In genomic region chr19:37198165-37198880, GRCm38 (mm10) we compare ENCODE assay signal across 15 mouse cellular contexts.
"Had no signal": no experiment of that assay in that cellular context is flagged by ENCODE, and none has a peak within 500 bp of the region (broad histone marks: within the 10 kb centered on the region; RNA-seq: fewer than 3 reads in every experiment).

No protein-coding gene starts in this region.

- H3K4me2 ChIP-seq: limb, embryonic 12.5 days; lung, embryonic 15.5 days; midbrain, embryonic 12.5 days had no signal

- H3K4me1 ChIP-seq: limb, embryonic 12.5 days; lung, embryonic 15.5 days; megakaryocyte, embryonic 14.5 days; midbrain, embryonic 12.5 days had no signal

- H3K4me3 ChIP-seq: limb, embryonic 12.5 days; lung, embryonic 15.5 days; megakaryocyte, embryonic 14.5 days; midbrain, embryonic 12.5 days had no signal

- H3K27ac ChIP-seq: kidney, postnatal 0 days; limb, embryonic 12.5 days; lung, embryonic 15.5 days; macrophage; midbrain, embryonic 12.5 days had no signal

- DNase-seq: kidney, adult 11 months; kidney, adult 9 months; kidney, postnatal 36 days; layer of hippocampus, adult 9-11 months; layer of hippocampus, postnatal 36 days; lung, postnatal 14 days; right cerebral cortex, adult 18-20 months; thymus, postnatal 36 days had no signal

- H3K36me3 ChIP-seq: limb, embryonic 12.5 days; lung, embryonic 15.5 days; midbrain, embryonic 12.5 days had no signal

- ATAC-seq: midbrain, embryonic 16.5 days had no signal

- H3K9ac ChIP-seq: limb, embryonic 12.5 days; lung, embryonic 15.5 days; midbrain, embryonic 12.5 days had no signal

- H3K9me3 ChIP-seq: limb, embryonic 12.5 days; lung, embryonic 15.5 days; megakaryocyte, embryonic 14.5 days; midbrain, embryonic 12.5 days had no signal

- H3K27me3 ChIP-seq: limb, embryonic 12.5 days; lung, embryonic 15.5 days; midbrain, embryonic 12.5 days had no signal
